Mouse (Mus musculus): Measurements from ENCODE around the gene Ptprj. TPM values are rescaled to one million over a fixed set of nuclear protein-coding genes. Genes with fewer than 3 reads are reported as not detected.
A peak's percentile ranks its signal among the peaks of the same experiment; 100 is the strongest.

The Ptprj gene
- polyA plus RNA-seq, 1 experiment from 2014 or later = 3.5 TPM

DNA sequence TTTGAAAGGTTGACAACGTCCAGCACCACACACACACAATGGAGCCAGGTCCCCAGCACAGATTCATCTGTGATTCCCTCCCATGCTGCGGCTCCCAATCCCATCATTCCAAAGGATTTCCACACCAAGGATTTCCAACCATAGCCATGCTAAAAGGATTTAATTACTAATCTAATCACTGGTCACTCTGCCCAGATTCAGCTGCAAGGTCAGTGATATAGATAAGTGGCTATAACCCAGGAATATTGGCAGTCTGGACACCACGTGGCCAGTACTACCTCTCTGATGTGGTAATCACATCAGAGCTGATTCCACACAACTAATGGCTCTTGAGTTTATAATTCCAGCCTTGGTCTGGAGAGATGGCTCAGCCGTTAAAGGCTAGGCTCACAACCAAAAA, 41.2 kb downstream of the Ptprj start:
- no peak overlapping the region for H3K4me3 ChIP-seq (ENCODE audit: low read length)
- no peaks in the 10 kb centered on the region for H3K9me3 ChIP-seq (ENCODE audit: control insufficient read depth, low read length)
- no peak overlapping the region for H3K9ac ChIP-seq (ENCODE audit: low read depth, low read length)
- 80% methylated on average over 4 of the region's 4 CpGs for WGBS
- H3K4me1 ChIP-seq (ENCODE audit: control insufficient read depth, insufficient read depth, low read length) = peaks cover 8% of the 10 kb centered on the region; the same call in 1 of the 2 replicates
- H3K36me3 ChIP-seq (ENCODE audit: control insufficient read depth, insufficient read depth, low read length) = no peaks in the 10 kb centered on the region
- H3K27ac ChIP-seq (ENCODE audit: low read length) = no peak overlapping the region
- no peak for ATAC-seq
- no peaks in the 10 kb centered on the region for H3K27me3 ChIP-seq (replicated peaks; ENCODE audit: control insufficient read depth, insufficient read depth, low read length)
- H3K4me2 ChIP-seq (ENCODE audit: low read depth, low read length) = no peak overlapping the region

- Histone ChIP-seq H3K4me2 (ENCODE audit: low read depth, low read length) (no peak overlapping the region), H3K9me3 (ENCODE audit: control insufficient read depth, low read length) (no peaks in the 10 kb centered on the region), H3K36me3 (ENCODE audit: control insufficient read depth, insufficient read depth, low read length) (no peaks in the 10 kb centered on the region), H3K27ac (ENCODE audit: low read length) (no peak overlapping the region), H3K27me3 (replicated peaks; ENCODE audit: control insufficient read depth, insufficient read depth, low read length) (no peaks in the 10 kb centered on the region), H3K4me3 (ENCODE audit: low read length) (no peak overlapping the region), H3K4me1 (ENCODE audit: control insufficient read depth, insufficient read depth, low read length) (peaks cover 8% of the 10 kb centered on the region; the same call in 1 of the 2 replicates), H3K9ac (ENCODE audit: low read depth, low read length) (no peak overlapping the region)
- WGBS = 75% methylated on average over 4 of the region's 4 CpGs
- ATAC-seq = no peak
Observed at GRCm38 (mm10) chr2:90537244-90537643, 43.2 kb downstream of the Ptprj start.

DNA sequence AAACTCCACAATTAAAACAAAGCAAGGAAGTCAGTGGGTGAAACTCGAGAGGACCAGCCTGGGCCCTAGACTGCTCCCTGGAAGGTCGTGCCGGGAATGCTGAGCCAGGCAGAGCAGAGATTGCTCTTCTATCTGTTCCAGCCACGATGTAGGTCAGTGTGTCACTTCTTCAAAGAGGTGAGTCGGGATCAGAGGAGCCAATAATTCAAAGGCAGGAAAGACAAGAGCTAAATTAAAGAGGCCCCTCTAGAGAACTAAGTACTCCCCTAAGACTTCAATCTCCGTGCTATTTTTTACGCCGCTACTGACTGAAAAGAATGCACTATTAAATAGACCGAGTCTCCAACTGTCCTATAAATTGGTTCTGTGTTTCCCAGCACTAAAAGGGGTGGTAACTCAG, 43.9 kb downstream of the Ptprj start:
- 47% methylated on average over 9 of the region's 9 CpGs for WGBS
- H3K9ac ChIP-seq (ENCODE audit: low read depth, low read length) = no peak overlapping the region
- H3K4me1 ChIP-seq (ENCODE audit: control insufficient read depth, insufficient read depth, low read length) = peaks cover 8% of the 10 kb centered on the region; the same call in 1 of the 2 replicates
- no peak overlapping the region for H3K4me2 ChIP-seq (ENCODE audit: low read depth, low read length)
- ATAC-seq = no peak
- H3K27me3 ChIP-seq (replicated peaks; ENCODE audit: control insufficient read depth, insufficient read depth, low read length) = no peaks in the 10 kb centered on the region
- H3K36me3 ChIP-seq (ENCODE audit: control insufficient read depth, insufficient read depth, low read length) = no peaks in the 10 kb centered on the region
- no peak overlapping the region for H3K27ac ChIP-seq (ENCODE audit: low read length)
- H3K9me3 ChIP-seq (ENCODE audit: control insufficient read depth, low read length) = no peaks in the 10 kb centered on the region
- H3K4me3 ChIP-seq (ENCODE audit: low read length) = no peak overlapping the region

DNA sequence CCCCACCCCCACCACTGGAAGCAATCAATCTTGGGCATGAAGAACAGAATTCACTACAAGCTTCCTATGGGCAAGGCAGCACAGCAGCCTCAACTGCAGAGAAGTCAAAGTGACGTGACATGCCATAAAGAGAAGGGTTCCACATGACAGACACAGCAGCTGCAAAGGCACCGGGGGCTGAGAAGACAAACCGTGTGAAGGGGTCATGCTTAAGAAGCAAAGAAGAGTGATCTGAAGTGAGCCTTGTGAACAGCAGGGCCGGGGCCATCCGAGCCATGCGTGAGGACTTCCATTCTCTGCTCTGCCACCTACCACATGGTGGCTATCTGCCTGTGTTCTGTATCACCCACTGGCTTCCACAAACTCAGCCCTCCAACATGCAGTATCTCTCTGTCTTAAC, 45.7 kb downstream of the Ptprj start:
- no peaks in the 10 kb centered on the region for H3K27me3 ChIP-seq (replicated peaks; ENCODE audit: control insufficient read depth, insufficient read depth, low read length)
- no peak overlapping the region for H3K4me2 ChIP-seq (ENCODE audit: low read depth, low read length)
- H3K9me3 ChIP-seq (ENCODE audit: control insufficient read depth, low read length) = no peaks in the 10 kb centered on the region
- ATAC-seq = no peak
- H3K9ac ChIP-seq (ENCODE audit: low read depth, low read length) = no peak overlapping the region
- peaks cover 8% of the 10 kb centered on the region; the same call in 1 of the 2 replicates for H3K4me1 ChIP-seq (ENCODE audit: control insufficient read depth, insufficient read depth, low read length)
- no peaks in the 10 kb centered on the region for H3K36me3 ChIP-seq (ENCODE audit: control insufficient read depth, insufficient read depth, low read length)
- 86% methylated on average over 6 of the region's 6 CpGs for WGBS
- no peak overlapping the region for H3K27ac ChIP-seq (ENCODE audit: low read length)
- H3K4me3 ChIP-seq (ENCODE audit: low read length) = no peak overlapping the region

DNA sequence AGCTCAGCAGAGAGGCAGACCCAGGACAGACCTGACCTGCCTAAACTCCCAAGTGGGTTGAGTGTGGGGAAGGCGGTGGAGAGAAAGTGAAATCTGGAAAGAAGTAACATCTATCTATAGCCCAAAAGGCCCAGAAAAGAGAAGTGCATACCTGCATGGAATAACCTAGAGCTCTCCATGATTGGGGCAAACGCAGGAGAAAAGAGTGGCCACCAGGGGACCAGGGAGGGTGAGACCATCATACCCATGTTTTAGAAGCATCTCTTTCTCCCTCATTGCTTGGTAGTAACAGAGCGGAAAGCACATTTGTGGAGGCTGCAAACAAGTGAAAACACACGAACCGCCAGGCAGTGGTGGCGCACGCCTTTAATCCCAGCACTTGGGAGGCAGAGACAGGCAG, 46.5 kb downstream of the Ptprj start:
- no peaks in the 10 kb centered on the region for H3K9me3 ChIP-seq (ENCODE audit: control insufficient read depth, low read length)
- H3K4me3 ChIP-seq (ENCODE audit: low read length) = no peak overlapping the region
- no peaks in the 10 kb centered on the region for H3K36me3 ChIP-seq (ENCODE audit: control insufficient read depth, insufficient read depth, low read length)
- 90% methylated on average over 7 of the region's 7 CpGs for WGBS
- no peak for ATAC-seq
- no peak overlapping the region for H3K4me2 ChIP-seq (ENCODE audit: low read depth, low read length)
- no peak overlapping the region for H3K9ac ChIP-seq (ENCODE audit: low read depth, low read length)
- no peak overlapping the region for H3K27ac ChIP-seq (ENCODE audit: low read length)
- peaks cover 8% of the 10 kb centered on the region; the same call in 1 of the 2 replicates for H3K4me1 ChIP-seq (ENCODE audit: control insufficient read depth, insufficient read depth, low read length)
- no peaks in the 10 kb centered on the region for H3K27me3 ChIP-seq (replicated peaks; ENCODE audit: control insufficient read depth, insufficient read depth, low read length)

DNA sequence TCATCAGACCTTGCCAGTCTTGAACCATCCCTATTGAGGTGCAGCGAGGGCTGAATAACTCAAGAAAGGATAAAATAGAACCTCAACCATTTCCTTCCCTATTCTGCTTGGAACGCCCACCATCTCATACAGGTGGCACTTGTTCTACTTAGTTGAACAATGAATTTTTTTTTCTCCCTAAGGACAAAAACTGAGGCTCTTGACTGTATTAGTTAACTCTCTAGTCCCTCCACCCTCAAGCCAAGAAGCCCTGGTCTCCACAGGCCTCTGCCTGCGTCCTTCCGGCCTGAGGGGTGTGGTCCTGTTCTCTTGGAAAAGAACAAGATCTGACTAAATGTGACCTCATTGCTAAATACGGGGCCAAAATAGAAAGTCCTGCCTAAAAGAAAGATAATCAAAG, 48.4 kb downstream of the Ptprj start:
- Histone ChIP-seq H3K27ac (ENCODE audit: low read length) (no peak overlapping the region), H3K9ac (ENCODE audit: low read depth, low read length) (no peak overlapping the region), H3K36me3 (ENCODE audit: control insufficient read depth, insufficient read depth, low read length) (no peaks in the 10 kb centered on the region), H3K4me3 (ENCODE audit: low read length) (no peak overlapping the region), H3K4me1 (ENCODE audit: control insufficient read depth, insufficient read depth, low read length) (peaks cover 7% of the 10 kb centered on the region; the same call in 1 of the 2 replicates), H3K9me3 (ENCODE audit: control insufficient read depth, low read length) (no peaks in the 10 kb centered on the region), H3K27me3 (replicated peaks; ENCODE audit: control insufficient read depth, insufficient read depth, low read length) (no peaks in the 10 kb centered on the region), H3K4me2 (ENCODE audit: low read depth, low read length) (no peak overlapping the region)
- ATAC-seq = no peak
- 86% methylated on average over 5 of the region's 5 CpGs for WGBS

GRCm38 (mm10) chr2:90528107-90528506, 52.3 kb downstream of the Ptprj start:
- no peak overlapping the region for H3K4me2 ChIP-seq (ENCODE audit: low read depth, low read length)
- no peak overlapping the region for H3K9ac ChIP-seq (ENCODE audit: low read depth, low read length)
- no peaks in the 10 kb centered on the region for H3K27me3 ChIP-seq (replicated peaks; ENCODE audit: control insufficient read depth, insufficient read depth, low read length)
- H3K36me3 ChIP-seq (ENCODE audit: control insufficient read depth, insufficient read depth, low read length) = no peaks in the 10 kb centered on the region
- H3K9me3 ChIP-seq (ENCODE audit: control insufficient read depth, low read length) = no peaks in the 10 kb centered on the region
- no peak overlapping the region for H3K27ac ChIP-seq (ENCODE audit: low read length)
- WGBS = 90% methylated on average over 5 of the region's 5 CpGs
- H3K4me1 ChIP-seq (ENCODE audit: control insufficient read depth, insufficient read depth, low read length) = peaks cover 14% of the 10 kb centered on the region; the same call in 1 of the 2 replicates
- no peak overlapping the region for H3K4me3 ChIP-seq (ENCODE audit: low read length)
- no peak for ATAC-seq

DNA sequence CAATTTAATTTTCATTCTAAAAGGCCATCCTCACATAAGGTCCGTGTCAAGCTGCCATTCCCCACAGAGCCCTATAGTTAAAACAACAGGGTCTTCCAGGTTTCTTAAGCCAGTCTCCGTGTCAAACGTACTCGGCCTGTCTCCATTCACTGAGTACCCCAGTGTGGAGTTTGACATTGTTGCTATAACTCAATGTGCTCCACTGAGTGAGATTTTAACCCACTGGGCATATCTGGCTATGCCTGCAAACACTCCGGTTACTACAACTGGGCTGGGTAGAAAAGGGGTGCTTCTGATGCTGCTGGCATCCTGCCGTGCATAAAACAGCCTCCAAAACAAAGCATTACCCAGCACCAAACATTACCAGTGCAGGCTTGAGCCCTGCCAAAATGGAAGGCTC, 53.5 kb downstream of the Ptprj start:
- Histone ChIP-seq H3K9ac (ENCODE audit: low read depth, low read length) (no peak overlapping the region), H3K27ac (ENCODE audit: low read length) (peak overlapping the region; percentile 59), H3K4me2 (ENCODE audit: low read depth, low read length) (0 out of 2 replicates have a peak overlapping the region, but pooled peaks have one; percentile 1), H3K4me3 (ENCODE audit: low read length) (no peak overlapping the region), H3K4me1 (ENCODE audit: control insufficient read depth, insufficient read depth, low read length) (peaks cover 14% of the 10 kb centered on the region; the same call in 1 of the 2 replicates), H3K9me3 (ENCODE audit: control insufficient read depth, low read length) (no peaks in the 10 kb centered on the region), H3K36me3 (ENCODE audit: control insufficient read depth, insufficient read depth, low read length) (no peaks in the 10 kb centered on the region), H3K27me3 (replicated peaks; ENCODE audit: control insufficient read depth, insufficient read depth, low read length) (no peaks in the 10 kb centered on the region)
- ATAC-seq = 0 out of 2 replicates have a peak, but pooled peaks have one; percentile 12
- whole genome bisulfite sequencing = 37% methylated on average over 6 of the region's 6 CpGs

- Histone ChIP-seq H3K9ac (ENCODE audit: low read depth, low read length) (no peak overlapping the region), H3K4me3 (ENCODE audit: low read length) (no peak overlapping the region), H3K4me2 (ENCODE audit: low read depth, low read length) (0 out of 2 replicates have a peak overlapping the region, but pooled peaks have one; percentile 1), H3K27ac (ENCODE audit: low read length) (peak overlapping the region; percentile 59), H3K36me3 (ENCODE audit: control insufficient read depth, insufficient read depth, low read length) (no peaks in the 10 kb centered on the region), H3K9me3 (ENCODE audit: control insufficient read depth, low read length) (no peaks in the 10 kb centered on the region), H3K4me1 (ENCODE audit: control insufficient read depth, insufficient read depth, low read length) (peaks cover 14% of the 10 kb centered on the region; the same call in 1 of the 2 replicates), H3K27me3 (replicated peaks; ENCODE audit: control insufficient read depth, insufficient read depth, low read length) (no peaks in the 10 kb centered on the region)
- WGBS = 12% methylated on average over 6 of the region's 6 CpGs
- peak; percentile 70 for ATAC-seq
Observed at GRCm38 (mm10) chr2:90526564-90526963, 53.9 kb downstream of the Ptprj start.

- Histone ChIP-seq H3K36me3 (ENCODE audit: control insufficient read depth, insufficient read depth, low read length) (no peaks in the 10 kb centered on the region), H3K27me3 (replicated peaks; ENCODE audit: control insufficient read depth, insufficient read depth, low read length) (no peaks in the 10 kb centered on the region), H3K9me3 (ENCODE audit: control insufficient read depth, low read length) (no peaks in the 10 kb centered on the region), H3K9ac (ENCODE audit: low read depth, low read length) (no peak overlapping the region), H3K4me2 (ENCODE audit: low read depth, low read length) (no peak overlapping the region), H3K27ac (ENCODE audit: low read length) (peak overlapping the region; percentile 59; the same call in 1 of the 2 replicates), H3K4me1 (ENCODE audit: control insufficient read depth, insufficient read depth, low read length) (peaks cover 14% of the 10 kb centered on the region; the same call in 1 of the 2 replicates), H3K4me3 (ENCODE audit: low read length) (no peak overlapping the region)
- WGBS = 74% methylated on average over 14 of the region's 14 CpGs
- no peak for ATAC-seq
Observed at GRCm38 (mm10) chr2:90525807-90526206, 54.6 kb downstream of the Ptprj start.

Measured in intestine, embryonic 16.5 days (tissue).